Mouse (Mus musculus): ENCODE measurements at regions not wholly inside any gene's neighbourhood (a gene's known extent, or its start where the extent isn't known, plus 50 kb on each side); places are given as distances from the start of the nearest gene placed in this dataset.

- 81% methylated on average over 8 of the region's 8 CpGs for WGBS
- no peaks in the 10 kb centered on the region for H3K9me3 ChIP-seq
- H3K4me1 ChIP-seq = peaks cover 45% of the 10 kb centered on the region
- H3K27me3 ChIP-seq (ENCODE audit: poor library complexity, severe bottlenecking) = peaks cover 90% of the 10 kb centered on the region
- no peak overlapping the region for H3K4me3 ChIP-seq
- no peaks in the 10 kb centered on the region for H3K36me3 ChIP-seq (replicated peaks)
- H3K27ac ChIP-seq = 0 out of 2 replicates have a peak overlapping the region, but pooled peaks have one; percentile 40
- DNase-seq (ENCODE audit: extremely low spot score, low spot score) = no peak
Observed at GRCm38 (mm10) chr12:110192186-110192585, 86.7 kb upstream of the Dio3 start.

- Histone ChIP-seq H3K36me3 (replicated peaks) (no peaks in the 10 kb centered on the region), H3K9me3 (no peaks in the 10 kb centered on the region), H3K27me3 (ENCODE audit: poor library complexity, severe bottlenecking) (peaks cover 48% of the 10 kb centered on the region), H3K27ac (no peak overlapping the region), H3K4me1 (peaks cover under 1% of the 10 kb centered on the region), H3K4me3 (no peak overlapping the region)
- DNase-seq (ENCODE audit: extremely low spot score, low spot score) = no peak
- 92% methylated on average over 3 of the region's 3 CpGs for WGBS
Observed at GRCm38 (mm10) chr12:110197366-110197765, 81.5 kb upstream of the Dio3 start.

GRCm38 (mm10) chr12:110200471-110200870 lies 78.4 kb upstream of the Dio3 start:
- H3K9me3 ChIP-seq = no peaks in the 10 kb centered on the region
- H3K36me3 ChIP-seq (replicated peaks) = no peaks in the 10 kb centered on the region
- no peaks in the 10 kb centered on the region for H3K4me1 ChIP-seq
- peaks cover 29% of the 10 kb centered on the region for H3K27me3 ChIP-seq (ENCODE audit: poor library complexity, severe bottlenecking)
- H3K4me3 ChIP-seq = no peak overlapping the region
- 91% methylated on average over 7 of the region's 7 CpGs for WGBS
- DNase-seq (ENCODE audit: extremely low spot score, low spot score) = no peak
- no peak overlapping the region for H3K27ac ChIP-seq

- 90% methylated on average over 4 of the region's 4 CpGs for WGBS
- H3K9me3 ChIP-seq = no peaks in the 10 kb centered on the region
- no peak overlapping the region for H3K27ac ChIP-seq
- H3K4me1 ChIP-seq = no peaks in the 10 kb centered on the region
- no peak for DNase-seq (ENCODE audit: extremely low spot score, low spot score)
- H3K27me3 ChIP-seq (ENCODE audit: poor library complexity, severe bottlenecking) = peaks cover 25% of the 10 kb centered on the region
- no peak overlapping the region for H3K4me3 ChIP-seq
- no peaks in the 10 kb centered on the region for H3K36me3 ChIP-seq (replicated peaks)
Observed at GRCm38 (mm10) chr12:110200887-110201286, 78.0 kb upstream of the Dio3 start.

GRCm38 (mm10) chr12:110203271-110204014 lies 75.4 kb upstream of the Dio3 start:
- Histone ChIP-seq H3K4me3 (no peak overlapping the region), H3K27ac (no peak overlapping the region), H3K36me3 (replicated peaks) (no peaks in the 10 kb centered on the region), H3K4me1 (peaks cover 24% of the 10 kb centered on the region), H3K27me3 (ENCODE audit: poor library complexity, severe bottlenecking) (peaks cover 33% of the 10 kb centered on the region), H3K9me3 (no peaks in the 10 kb centered on the region)
- DNase-seq (ENCODE audit: extremely low spot score, low spot score) = no peak
- WGBS = 90% methylated on average over 13 of the region's 13 CpGs

- H3K36me3 ChIP-seq (replicated peaks) = no peaks in the 10 kb centered on the region
- no peak for DNase-seq (ENCODE audit: extremely low spot score, low spot score)
- H3K4me3 ChIP-seq = no peak overlapping the region
- H3K9me3 ChIP-seq = no peaks in the 10 kb centered on the region
- no peak overlapping the region for H3K27ac ChIP-seq
- WGBS = 71% methylated on average over 6 of the region's 6 CpGs
- peaks cover 24% of the 10 kb centered on the region for H3K4me1 ChIP-seq
- peaks cover 43% of the 10 kb centered on the region for H3K27me3 ChIP-seq (ENCODE audit: poor library complexity, severe bottlenecking)
Observed at GRCm38 (mm10) chr12:110204246-110204989, 74.5 kb upstream of the Dio3 start.

GRCm38 (mm10) chr12:110206271-110206670 lies 72.6 kb upstream of the Dio3 start:
- 70% methylated on average over 5 of the region's 5 CpGs for WGBS
- Histone ChIP-seq H3K36me3 (replicated peaks) (no peaks in the 10 kb centered on the region), H3K27ac (no peak overlapping the region), H3K4me1 (peaks cover 24% of the 10 kb centered on the region), H3K27me3 (ENCODE audit: poor library complexity, severe bottlenecking) (peaks cover 44% of the 10 kb centered on the region), H3K9me3 (no peaks in the 10 kb centered on the region), H3K4me3 (no peak overlapping the region)
- no peak for DNase-seq (ENCODE audit: extremely low spot score, low spot score)

- H3K27me3 ChIP-seq (ENCODE audit: poor library complexity, severe bottlenecking) = peaks cover 41% of the 10 kb centered on the region
- no peak overlapping the region for H3K4me3 ChIP-seq
- peaks cover 24% of the 10 kb centered on the region for H3K4me1 ChIP-seq
- 18% methylated on average over 6 of the region's 6 CpGs for WGBS
- DNase-seq (ENCODE audit: extremely low spot score, low spot score) = no peak
- no peaks in the 10 kb centered on the region for H3K36me3 ChIP-seq (replicated peaks)
- H3K9me3 ChIP-seq = no peaks in the 10 kb centered on the region
- no peak overlapping the region for H3K27ac ChIP-seq
Observed at GRCm38 (mm10) chr12:110206812-110207211, 72.1 kb upstream of the Dio3 start.

GRCm38 (mm10) chr12:110207246-110207852 lies 71.5 kb upstream of the Dio3 start:
- Histone ChIP-seq H3K9me3 (no peaks in the 10 kb centered on the region), H3K27me3 (ENCODE audit: poor library complexity, severe bottlenecking) (peaks cover 35% of the 10 kb centered on the region), H3K4me1 (peaks cover 24% of the 10 kb centered on the region), H3K36me3 (replicated peaks) (no peaks in the 10 kb centered on the region), H3K27ac (no peak overlapping the region), H3K4me3 (no peak overlapping the region)
- 29% methylated on average over 9 of the region's 9 CpGs for whole genome bisulfite sequencing
- no peak for DNase-seq (ENCODE audit: extremely low spot score, low spot score)

GRCm38 (mm10) chr12:110212716-110213115 lies 66.2 kb upstream of the Dio3 start:
- H3K36me3 ChIP-seq (replicated peaks) = no peaks in the 10 kb centered on the region
- H3K4me1 ChIP-seq = peaks cover 26% of the 10 kb centered on the region
- no peak overlapping the region for H3K4me3 ChIP-seq
- WGBS = 74% methylated on average over 4 of the region's 4 CpGs
- H3K27me3 ChIP-seq (ENCODE audit: poor library complexity, severe bottlenecking) = peaks cover 18% of the 10 kb centered on the region
- DNase-seq (ENCODE audit: extremely low spot score, low spot score) = no peak
- no peaks in the 10 kb centered on the region for H3K9me3 ChIP-seq
- no peak overlapping the region for H3K27ac ChIP-seq

- Histone ChIP-seq H3K9me3 (no peaks in the 10 kb centered on the region), H3K4me3 (no peak overlapping the region), H3K27ac (peak overlapping the region; percentile 35; the same call in 1 of the 2 replicates), H3K36me3 (replicated peaks) (no peaks in the 10 kb centered on the region), H3K4me1 (peaks cover 18% of the 10 kb centered on the region), H3K27me3 (ENCODE audit: poor library complexity, severe bottlenecking) (no peaks in the 10 kb centered on the region)
- no peak for DNase-seq (ENCODE audit: extremely low spot score, low spot score)
- 65% methylated on average over 8 of the region's 8 CpGs for WGBS
Observed at GRCm38 (mm10) chr12:110214833-110215232, 64.0 kb upstream of the Dio3 start.

- H3K27ac ChIP-seq = 0 out of 2 replicates have a peak overlapping the region, but pooled peaks have one; percentile 35
- 83% methylated on average over 6 of the region's 6 CpGs for WGBS
- H3K4me1 ChIP-seq = peaks cover 18% of the 10 kb centered on the region
- no peaks in the 10 kb centered on the region for H3K36me3 ChIP-seq (replicated peaks)
- H3K4me3 ChIP-seq = no peak overlapping the region
- no peaks in the 10 kb centered on the region for H3K9me3 ChIP-seq
- DNase-seq (ENCODE audit: extremely low spot score, low spot score) = no peak
- H3K27me3 ChIP-seq (ENCODE audit: poor library complexity, severe bottlenecking) = no peaks in the 10 kb centered on the region
Observed at GRCm38 (mm10) chr12:110215311-110215710, 63.6 kb upstream of the Dio3 start.

GRCm38 (mm10) chr12:110219750-110220149 lies 59.1 kb upstream of the Dio3 start:
- Histone ChIP-seq H3K4me1 (peaks cover 18% of the 10 kb centered on the region), H3K4me3 (no peak overlapping the region), H3K9me3 (no peaks in the 10 kb centered on the region), H3K36me3 (replicated peaks) (no peaks in the 10 kb centered on the region), H3K27ac (no peak overlapping the region), H3K27me3 (ENCODE audit: poor library complexity, severe bottlenecking) (no peaks in the 10 kb centered on the region)
- 90% methylated on average over 8 of the region's 8 CpGs for WGBS
- no peak for DNase-seq (ENCODE audit: extremely low spot score, low spot score)

All from forebrain, embryonic 10.5 days (tissue).